Mouse (Mus musculus): Measurements from ENCODE around the gene 1600014C10Rik. TPM values are rescaled to one million over a fixed set of nuclear protein-coding genes. Genes with fewer than 3 reads are reported as not detected.
A peak's percentile ranks its signal among the peaks of the same experiment; 100 is the strongest.

1600014C10Rik gene
- total RNA-seq (2021) = 10 to 100 TPM; 26.5 to 27.1 TPM
- long read RNA-seq, experiment 1, transcript 1600014C10Rik-205 (3 exons, 3,283 nt) = major isoform, 41 of 70 reads
- long read RNA-seq, experiment 1, transcript 1600014C10Rik-209 (3 exons, 568 nt) = minor isoform, 11 of 70 reads
- long read RNA-seq, experiment 1, transcript 1600014C10Rik-204 (3 exons, 3,341 nt) = minor isoform, 8 of 70 reads
- long read RNA-seq, experiment 1, partial matches to known transcripts = 7 of 70 reads
- long read RNA-seq, experiment 1, other reads (novel, unspliced or antisense) = 2 of 70 reads
- long read RNA-seq, experiment 2, transcript 1600014C10Rik-209 (3 exons, 568 nt) = minor isoform, 7 of 44 reads
- long read RNA-seq, experiment 2, transcript 1600014C10Rik-205 (3 exons, 3,283 nt) = major isoform, 31 of 44 reads
- long read RNA-seq, experiment 2, partial matches to known transcripts = 3 of 44 reads
- long read RNA-seq, experiment 2, other reads (novel, unspliced or antisense) = 0 of 44 reads

DNA sequence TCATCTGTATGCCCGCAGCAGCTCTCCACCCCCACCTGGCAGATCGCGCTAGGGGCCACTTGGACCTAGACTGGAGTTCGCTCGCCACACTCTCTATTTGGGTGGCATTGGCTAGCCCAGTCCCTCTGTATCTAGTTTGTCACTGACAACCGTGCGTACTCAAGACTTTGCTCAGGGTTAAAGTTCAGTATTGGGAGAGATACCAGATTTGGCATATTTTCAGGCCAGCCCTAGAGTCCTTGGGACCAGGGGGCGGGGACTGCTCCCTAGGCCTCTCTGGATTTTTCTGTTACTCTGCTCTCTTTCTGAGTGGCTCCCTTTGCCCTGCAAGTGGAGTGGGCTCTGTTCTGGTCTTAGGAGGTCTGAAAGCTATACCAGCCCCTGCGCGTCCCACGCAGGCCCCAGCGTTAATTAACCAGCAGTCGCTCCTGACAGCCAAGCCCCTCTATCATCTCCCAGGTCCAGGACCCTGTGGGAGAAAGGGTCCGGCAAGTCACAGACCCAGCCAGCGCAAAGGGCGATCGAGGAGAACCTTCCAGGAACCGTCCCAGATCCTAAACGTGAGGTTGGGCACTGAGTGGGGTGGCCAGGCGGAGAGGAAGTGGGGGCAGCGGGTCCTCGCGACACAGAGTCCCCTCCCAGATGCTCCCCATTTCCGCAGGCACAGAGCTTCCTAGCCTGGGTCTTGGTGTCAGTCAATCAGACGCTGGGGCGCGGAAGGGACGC lies at the start of gene 1600014C10Rik:
TSS of gene 1600014C10Rik (plus strand) at position 256 of the 726 bp plus-strand sequence.
- no peak for DNase-seq (ENCODE audit: low spot score)

DNA sequence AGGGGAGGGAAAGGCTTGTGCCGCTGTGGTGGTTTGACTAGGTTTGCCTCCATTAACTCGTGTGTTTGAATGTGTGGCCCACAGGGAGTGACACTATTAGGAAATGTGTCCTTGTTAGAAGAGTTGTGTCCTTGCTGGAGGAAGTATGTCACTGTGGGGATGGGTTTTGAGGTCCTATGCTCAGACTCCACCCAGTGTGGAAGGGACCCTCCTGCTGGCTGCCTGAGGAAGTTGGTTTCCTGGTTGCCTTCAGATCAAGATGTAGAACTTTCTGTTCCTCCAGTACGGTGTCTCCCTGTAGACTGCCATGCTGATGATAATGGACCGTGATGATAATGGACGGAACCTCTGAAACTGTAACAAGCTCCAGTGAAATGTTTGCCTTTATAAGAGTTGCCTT lies 48.5 kb upstream of the 1600014C10Rik start:
- DNase-seq (ENCODE audit: low spot score) = no peak

DNA sequence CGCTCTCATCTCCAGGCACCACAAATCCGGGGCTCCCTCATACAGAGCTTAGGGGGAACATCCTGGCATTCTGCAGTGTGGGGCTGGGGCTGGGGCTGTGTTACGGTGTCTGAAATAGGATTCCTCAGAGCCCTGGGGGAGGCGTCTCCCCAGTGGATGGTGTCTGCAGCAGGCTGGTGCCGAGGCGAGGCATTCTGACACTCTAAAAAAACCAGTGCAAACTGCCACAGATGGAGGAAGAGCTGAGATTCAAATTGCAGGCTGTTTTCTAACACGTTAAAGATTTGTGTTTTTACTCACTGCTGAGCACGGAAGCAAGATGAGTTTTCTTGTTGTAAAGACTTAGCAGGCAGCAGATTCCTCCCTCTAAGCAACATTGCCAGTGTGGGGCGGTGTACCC lies 42.7 kb upstream of the 1600014C10Rik start:
- DNase-seq (ENCODE audit: low spot score) = no peak

DNA sequence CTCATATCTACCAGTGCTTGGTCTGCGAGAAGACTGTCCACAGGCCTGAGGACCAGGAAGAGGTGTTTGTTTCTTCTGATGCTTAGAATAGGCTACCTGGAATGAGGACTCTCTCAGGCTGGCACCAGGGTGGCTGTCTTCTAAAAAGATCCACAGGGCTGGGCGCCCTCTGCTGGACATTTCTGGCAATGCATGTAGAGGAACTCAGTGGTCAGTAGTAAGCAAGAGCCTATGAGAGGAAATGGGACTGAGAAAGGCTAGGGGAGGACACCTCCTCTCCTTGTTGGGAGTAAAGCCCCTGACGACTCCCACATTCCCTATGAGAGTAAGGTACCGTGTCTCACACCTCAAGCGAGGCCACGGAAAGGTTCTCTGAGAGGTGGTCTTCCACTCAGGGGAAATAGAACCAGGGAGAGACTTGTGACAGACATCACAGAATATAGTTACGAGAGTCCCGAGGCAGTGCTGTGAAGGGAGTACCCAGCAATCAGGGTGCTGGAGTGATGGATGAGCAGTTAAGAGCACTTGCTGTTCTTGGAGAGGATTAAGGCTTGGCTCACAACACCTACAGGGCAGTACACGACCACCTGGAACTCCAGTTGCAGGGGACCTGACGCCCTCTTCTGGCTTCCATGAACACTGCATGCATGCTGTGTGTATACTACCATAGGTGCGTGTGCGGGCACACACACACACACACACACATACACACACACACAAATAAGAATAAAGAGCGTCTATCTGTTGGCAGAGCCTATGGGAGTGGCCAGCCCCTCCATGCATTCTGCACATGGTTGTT lies 41.1 kb upstream of the 1600014C10Rik start:
- DNase-seq (ENCODE audit: low spot score) = peak; percentile 81

DNA sequence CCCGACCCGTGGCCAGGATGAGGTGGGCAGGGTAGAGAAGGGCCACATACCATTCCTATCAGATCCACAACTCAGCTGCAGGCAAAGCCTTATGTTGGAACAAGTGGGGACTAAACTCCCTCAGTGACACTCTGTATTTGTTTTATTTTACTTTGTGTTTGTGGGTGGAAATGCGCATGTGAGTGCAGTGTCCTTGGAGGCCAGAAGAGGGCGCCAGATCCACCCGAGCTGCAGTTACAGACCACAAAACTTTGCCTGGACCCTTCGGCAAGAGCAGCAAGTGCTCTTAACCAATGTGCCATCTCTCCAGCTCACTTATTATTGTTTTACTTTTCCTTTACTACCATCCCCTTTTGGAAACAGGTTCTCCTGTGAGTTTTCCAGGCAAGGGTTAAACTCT lies 35.5 kb upstream of the 1600014C10Rik start:
- no peak for DNase-seq (ENCODE audit: low spot score)

DNA sequence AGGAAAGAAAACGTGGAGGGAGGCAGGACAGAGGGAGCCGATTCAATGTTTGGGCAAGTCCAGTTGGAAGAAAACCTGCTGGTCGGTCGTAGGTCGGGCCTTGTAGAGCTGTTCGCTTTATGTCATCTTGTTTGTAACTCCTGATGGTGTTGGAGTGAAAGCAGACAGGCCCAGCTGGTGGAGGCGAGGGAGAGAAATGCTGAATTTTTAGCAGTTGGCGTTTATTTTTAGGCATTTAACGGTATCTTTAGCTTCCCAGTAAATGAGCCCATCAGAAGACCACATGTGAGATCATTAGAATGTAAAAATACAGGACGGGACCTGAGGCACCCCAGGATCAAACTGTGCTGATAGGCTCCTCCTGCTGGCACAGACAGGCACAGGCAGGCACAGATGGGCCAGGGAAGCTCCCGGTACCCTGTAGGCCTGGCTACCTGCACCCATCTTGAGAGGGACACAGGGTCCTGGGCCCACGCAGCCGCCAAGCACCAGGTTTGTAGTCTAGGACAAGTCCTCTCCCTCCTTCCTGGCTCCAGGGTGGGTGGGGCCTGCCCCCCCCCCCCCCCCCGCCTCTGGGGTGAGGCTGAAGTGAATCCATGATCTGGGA lies 31.2 kb upstream of the 1600014C10Rik start:
- no peak for DNase-seq (ENCODE audit: low spot score)

DNA sequence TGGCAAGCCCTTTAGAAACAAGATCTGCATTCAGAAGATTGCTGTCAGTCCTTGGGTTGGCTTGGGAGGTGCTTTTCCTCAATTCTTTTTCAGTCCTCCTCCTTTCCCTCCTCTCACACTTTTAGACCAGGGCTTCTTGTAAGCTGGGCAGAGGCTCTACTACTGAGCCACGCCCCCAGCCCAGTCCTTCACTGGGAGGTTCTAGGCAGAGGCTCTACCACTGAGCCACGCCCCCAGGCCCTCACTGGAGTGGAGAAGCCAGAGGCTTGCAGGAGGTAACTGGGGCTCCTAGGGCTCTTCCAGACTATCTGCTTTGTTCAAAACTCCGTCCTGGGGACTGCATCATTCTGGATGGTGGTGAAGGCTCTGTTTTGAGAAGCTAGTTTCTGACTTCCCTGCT lies 30.4 kb upstream of the 1600014C10Rik start:
- no peak for DNase-seq (ENCODE audit: low spot score)

DNA sequence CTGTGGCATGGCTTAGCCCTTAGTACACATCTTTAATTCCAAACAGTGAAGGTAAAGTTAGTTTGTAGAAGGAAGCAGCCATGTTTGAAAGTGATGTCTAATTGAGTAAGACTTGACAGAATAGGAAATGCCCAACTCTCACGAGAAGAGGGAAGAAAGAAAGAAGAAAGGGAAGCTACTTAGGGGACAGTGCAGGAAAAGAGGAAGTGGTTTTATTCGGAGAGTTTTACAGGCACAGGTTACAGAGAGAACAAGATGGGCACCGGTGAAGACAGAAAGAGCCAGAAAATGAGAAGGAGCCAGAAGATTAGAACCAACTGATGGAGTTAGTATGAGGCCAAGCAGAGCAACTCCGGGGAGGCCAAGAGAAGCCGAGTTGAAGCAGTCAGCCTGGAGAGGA lies 27.2 kb upstream of the 1600014C10Rik start:
- DNase-seq (ENCODE audit: low spot score) = no peak

DNA sequence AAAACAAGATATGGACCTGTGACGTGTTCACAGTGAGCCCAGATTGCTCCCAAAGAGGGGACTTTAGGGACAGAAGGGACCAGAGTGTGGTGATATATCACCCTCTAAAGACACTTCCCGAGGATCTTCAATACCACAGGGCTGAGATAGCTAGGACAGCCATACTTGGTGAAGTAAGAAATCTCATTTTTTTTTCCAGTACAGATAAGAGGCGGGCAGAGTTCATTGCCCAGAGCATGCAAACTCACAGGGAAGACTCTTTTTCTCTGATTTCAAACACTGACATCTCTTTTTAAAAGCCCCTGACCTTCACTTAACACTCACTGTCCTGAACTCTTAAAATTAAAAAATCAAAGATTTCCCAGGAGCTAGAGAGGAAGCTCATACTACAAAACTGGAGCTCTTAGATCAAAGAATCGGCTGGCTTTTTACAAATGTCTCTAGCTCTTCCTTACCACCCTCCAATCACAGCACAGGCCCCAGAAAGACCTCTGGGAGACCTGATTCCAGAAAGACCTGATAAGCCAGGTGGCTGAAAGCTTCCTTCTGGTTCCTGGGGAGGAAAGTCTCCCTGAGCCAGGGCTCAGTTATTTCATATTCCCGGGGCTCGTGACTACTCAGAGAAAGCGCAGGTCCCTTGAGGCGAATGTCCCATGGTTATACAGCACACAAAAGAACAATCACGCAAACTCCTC lies 24.1 kb upstream of the 1600014C10Rik start:
- DNase-seq (ENCODE audit: low spot score) = no peak

DNA sequence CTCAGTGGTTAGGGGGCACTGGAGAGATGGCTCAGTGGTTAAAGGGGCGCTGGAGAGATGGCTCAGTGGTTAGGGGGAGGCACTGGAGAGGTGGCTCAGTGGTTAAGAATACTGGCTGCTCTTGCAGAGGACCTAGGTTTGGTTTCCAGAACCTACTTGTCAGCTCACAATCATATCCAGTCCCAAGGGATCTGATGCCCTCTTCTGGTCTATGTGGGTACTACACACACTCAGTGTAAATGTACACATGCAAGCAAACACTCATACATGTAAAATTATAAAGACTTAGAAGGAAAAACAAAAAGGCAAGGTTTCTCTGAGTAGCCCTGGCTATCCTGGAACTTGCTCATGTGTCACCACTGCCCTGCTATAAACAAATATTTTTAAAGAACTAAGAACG lies 21.6 kb upstream of the 1600014C10Rik start:
- no peak for DNase-seq (ENCODE audit: low spot score)

DNA sequence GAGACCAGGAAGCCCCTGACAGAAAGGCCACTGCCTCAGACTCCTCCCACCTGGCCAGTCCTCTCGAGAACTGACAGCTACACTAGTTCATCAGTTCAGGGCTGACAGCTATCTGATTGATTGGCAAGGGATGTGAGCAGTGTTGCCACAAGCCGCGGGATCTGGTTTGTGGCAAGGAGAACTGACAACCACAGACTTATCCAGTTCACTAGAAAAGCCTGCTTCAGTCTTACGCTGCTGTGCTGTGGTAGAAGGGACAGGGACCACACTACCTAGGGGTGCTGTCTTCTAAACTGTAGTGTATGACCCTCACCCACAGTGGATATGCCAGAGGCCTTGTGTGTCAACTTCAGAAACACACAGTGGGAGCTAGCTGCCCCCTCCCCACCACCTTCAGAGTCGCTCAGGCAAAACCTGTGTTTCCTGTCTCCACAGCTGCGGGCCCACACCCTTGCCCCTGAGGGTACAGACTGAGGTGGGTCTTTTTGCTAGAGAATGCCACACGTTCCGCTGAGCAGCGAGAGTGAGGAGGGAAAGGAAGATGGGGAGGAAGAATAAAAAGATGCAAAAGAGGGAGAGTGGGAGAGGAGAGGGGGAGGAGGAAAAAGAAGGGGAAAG lies 19.5 kb upstream of the 1600014C10Rik start:
- DNase-seq (ENCODE audit: low spot score) = no peak

DNA sequence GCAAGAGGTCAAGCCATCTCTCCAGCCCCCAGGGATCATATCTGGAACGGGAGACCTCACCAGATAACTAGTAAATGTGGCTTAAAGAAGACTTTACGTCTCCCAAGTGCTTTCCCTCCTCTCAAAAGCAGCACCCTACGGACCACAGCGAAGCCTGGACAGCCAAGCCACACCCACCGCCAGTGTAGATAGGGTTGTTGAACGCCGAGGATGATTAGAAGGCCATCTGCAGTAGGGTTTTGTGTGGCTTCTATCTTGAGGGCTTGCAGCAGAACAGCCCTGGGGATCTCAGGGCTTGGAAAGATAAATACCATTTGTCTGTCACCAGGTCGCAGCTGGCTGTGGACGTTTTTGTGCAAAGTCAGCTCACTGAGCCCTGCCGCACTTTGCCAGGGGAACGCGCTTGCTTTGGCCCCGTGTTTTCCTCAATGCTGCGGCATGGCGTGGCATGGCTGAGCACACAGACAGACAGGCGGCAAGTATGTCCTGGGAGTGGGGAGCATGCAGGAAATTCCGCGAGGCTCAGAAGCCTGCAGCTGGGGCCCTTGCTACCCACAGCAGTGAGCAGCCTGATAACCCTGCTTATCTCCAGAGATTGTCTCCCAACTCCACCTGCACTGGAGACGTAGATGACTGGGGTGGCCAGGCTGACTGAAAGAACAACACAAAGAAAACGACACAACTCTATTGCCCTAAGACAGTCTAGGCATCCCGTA lies 15.9 kb upstream of the 1600014C10Rik start:
- no peak for DNase-seq (ENCODE audit: low spot score)

DNA sequence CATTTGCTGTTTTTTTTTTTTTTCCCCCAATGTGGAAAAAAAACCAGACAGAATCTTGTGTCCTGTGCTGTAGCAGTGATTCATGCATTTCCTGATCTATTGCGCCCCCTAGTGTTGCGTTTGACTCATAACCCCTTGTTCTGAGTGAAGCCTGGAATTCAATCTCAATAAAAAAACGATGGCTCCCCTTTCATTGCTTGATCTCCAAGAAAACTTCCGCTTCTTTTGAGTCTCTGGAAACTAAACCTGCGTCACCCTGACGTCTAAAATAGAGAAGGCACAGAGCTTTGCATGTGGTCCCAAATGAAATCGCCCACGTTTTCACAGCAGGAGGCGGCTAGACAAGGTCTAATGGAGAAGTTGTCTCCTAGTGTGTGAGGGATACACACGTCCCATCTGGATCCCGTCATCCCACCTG lies 15.3 kb upstream of the 1600014C10Rik start:
- peak; percentile 32 for DNase-seq (ENCODE audit: low spot score)

DNA sequence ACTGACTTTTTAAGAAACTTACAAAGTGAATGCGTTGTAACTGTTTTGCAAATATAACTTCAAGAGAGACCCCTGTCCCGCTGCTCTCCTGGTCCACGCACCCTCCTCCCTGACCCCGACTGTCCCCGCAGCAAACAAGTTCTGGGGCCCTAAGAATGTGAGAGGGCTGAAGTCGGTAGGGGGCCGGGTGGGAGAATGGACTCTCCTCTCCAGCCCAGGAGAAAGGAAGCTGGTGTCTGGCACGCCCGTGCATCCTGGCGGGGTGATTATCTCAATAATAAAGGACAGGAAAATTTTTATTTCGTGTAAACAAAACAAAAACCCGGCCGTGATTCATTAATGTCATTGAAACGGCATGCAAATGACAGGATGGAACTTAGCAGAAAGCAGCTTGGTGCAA lies 9.1 kb upstream of the 1600014C10Rik start:
- no peak for DNase-seq (ENCODE audit: low spot score)

DNA sequence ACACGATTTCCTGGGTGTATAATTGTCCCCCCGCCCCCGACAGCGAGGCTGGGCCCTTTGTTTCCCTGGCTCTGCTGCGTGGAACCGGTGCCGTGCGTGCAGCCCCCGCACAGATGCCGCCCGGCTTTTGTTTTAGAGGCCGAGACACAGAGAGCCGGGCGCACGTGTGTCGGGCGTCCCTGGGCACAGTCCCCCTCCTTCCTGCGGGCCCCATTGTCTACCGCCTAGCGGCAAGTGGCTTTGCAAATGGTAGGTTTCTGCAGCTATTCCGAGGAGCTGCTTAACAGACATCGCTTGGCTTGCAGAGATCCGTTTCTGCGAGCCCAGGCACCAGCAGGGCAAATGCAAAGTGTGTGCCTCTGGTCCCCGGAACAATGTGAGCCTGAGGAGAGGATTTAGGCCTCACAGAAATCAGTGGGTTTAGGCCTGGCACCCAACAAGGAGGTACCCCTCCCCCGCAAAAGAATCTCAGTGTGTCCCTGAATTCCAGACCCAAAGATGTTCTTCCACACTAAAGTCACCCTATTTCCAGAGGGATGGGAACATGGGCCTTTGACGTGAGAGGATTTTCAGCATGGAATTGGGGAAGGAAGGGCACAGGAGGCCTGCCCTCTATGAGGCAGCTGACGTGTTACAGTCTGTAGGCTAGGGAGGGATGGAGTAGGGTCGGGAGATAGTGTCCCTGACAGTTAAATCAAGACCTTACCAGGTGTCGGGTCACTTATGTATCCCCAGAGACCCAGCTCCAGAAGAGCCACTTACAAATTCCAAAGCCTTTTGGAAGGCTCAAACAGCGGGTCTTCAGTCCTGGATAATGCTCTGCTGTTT lies 8.5 kb upstream of the 1600014C10Rik start:
- DNase-seq (ENCODE audit: low spot score) = no peak

DNA sequence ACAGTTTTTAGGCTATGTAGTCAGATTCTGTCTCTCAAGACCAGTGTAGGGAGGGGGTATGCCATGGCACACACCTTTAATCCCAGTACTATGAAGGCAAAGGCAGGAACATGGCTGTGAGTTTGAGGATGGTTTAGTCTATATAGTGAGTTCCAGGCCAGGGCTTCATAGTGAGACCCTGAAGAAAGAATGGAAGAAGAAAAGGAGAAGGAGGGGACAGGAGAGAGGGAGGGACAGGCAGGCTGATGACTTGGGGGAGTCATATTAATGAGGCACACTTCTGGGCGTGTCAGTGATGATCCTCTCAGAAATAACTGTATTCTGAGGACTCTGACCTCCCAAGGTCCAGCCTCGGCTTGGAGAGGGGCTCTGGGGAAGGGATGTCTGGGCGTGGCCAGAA lies 7.0 kb upstream of the 1600014C10Rik start:
- DNase-seq (ENCODE audit: low spot score) = no peak

DNA sequence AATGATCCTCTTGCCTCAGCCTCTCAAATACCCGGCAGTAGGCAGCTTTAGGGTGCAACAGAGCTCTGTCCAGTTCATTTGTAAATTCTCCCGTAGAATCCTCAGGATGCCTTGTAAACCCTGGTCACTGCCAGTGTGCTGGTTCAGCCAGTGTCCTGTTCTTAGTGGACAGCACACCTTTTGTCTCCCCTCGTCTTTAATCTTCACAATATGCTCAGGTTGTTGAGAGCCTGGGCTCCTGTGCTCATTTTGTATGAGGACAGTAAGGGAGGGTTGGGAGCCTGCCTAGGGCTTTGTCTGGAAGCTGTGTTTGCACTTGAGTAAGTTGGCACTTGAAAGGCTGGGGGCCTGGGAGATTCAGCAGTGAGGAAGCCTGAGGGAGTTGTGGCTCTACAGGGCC lies 3.1 kb upstream of the 1600014C10Rik start:
- DNase-seq (ENCODE audit: low spot score) = no peak

DNA sequence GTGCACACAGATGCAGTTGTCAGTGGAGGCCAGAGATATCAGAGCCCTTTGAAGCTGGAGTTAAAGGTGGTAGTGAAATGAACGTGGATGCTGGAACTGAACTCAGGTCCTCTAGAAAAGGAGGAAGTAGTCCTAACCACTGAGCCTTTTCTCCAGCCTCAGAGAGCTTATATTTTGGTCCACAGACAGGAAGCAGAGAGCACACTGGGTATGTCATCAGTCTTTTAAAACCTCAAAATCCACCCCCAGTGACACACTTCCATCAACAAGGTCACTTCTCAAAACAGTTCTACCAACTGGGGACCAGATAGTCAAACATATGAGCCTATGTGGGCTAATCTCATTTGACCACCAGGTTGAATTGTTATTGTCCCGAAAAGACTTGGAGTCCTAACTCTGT lies 1.7 kb upstream of the 1600014C10Rik start:
- DNase-seq (ENCODE audit: low spot score) = no peak

DNA sequence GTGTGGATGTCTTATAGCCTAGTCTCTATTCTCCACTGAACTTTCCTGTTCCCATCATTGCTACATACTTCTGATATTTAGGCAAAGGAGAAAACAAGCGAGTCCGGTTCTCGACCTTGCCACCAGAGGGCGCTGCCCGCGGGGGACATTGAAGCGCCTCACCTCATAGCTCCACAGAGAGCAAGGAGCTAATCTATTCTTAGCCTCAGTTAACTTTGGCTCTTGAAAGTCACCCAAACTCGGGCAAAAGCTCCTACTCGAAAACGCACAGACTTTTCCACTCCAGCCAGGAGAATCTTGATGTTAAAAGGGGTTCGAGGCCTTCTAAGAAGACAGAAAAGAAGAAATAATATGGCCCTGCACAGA lies 438 bp upstream of the 1600014C10Rik start:
- DNase-seq (ENCODE audit: low spot score) = peak; percentile 87
